Mouse (Mus musculus) 3134 (cell line): ENCODE measurements around the gene Vmn1r179.
"Not testable (repeated sequence)": the region's sequence is repeated elsewhere in the genome, so short reads cannot be mapped to it uniquely, and the experiment has no call there.

Experiments used
- DNase-seq: peaks from one replicate; pipeline ENCODE4 v3.0.0-alpha.2; 2011; ENCODE audit warnings: low spot score; ENCODE audit not compliant: insufficient read length; ENCODE audit errors: extremely low read depth

Gene Vmn1r179

DNA sequence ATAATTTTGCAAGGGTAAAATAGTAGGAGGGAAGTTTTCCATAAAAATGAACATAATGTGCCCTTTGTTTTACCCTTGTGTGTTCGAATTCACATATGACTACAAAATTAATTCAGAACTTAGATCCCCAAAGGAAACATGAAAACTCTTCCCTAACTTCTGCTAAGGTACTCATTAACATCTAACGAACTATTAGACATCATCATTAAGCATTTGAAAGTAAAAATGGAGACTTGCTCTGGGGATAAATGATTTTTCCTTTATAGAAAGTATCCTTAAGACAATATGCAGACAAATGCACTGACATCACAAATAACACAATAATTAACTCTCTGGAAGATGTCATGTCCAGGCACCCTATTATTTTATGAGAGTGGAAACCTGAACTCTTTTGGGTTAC is at the start of gene Vmn1r179:
Vmn1r179 (plus strand) TSS at position 301 of the 400 bp plus-strand sequence.
- DNase-seq, result no peak

GRCm38 (mm10) chr7:23891709-23892108 is 35.1 kb upstream of the Vmn1r179 start, which contains the start of gene Vmn1r178:
Gene Vmn1r178, plus strand, starts transcription at chr7:23892009.
- DNase-seq, result no peak

GRCm38 (mm10) chr7:23950332-23950731 is 23.6 kb downstream of the Vmn1r179 start, which contains the start of gene Vmn1r180:
Gene Vmn1r180, plus strand, starts transcription at chr7:23950632.
- no peak for DNase-seq

DNA sequence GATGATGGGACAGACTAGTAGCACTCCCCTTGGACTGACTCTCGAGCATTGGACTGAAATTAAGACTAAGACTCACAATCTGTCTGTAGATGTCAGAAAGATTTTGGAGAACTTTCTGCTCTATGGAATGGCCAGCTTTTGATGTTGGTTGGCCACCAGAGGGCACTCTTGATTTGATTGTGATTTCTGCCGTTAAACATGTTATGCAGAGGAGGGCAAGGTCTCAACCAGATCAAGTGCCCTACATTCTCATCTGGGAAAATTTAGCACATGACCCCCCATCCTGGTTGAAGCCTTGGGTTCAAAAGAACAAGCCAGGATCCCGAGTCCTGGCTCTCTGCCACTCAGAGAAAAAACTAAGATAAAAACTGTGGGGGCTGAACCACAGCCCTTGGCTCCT is 41.3 kb downstream of the Vmn1r179 start:
- DNase-seq, result not testable (repeated sequence)

DNA sequence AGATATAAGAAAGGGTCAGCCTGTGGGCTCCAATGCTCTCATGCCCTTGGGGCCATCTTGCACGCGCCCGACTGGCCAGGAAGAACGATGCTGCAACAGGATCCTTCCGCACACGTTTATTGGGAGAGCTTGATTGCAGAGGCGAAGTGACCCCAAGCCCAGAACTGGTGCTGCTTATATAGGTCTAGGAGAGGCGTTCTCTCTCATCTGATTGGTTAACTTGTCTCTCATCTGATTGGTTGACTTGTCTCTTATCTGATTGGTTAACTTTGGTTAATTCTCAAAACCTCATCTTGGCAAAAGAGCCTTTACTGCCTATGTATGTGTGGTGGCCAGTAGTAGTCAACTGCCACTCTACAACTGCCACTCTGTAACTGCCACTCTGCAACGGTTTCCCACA is 47.5 kb downstream of the Vmn1r179 start, which contains the start of gene Vmn1r181:
Vmn1r181 (plus strand) TSS at position 301 of the 400 bp plus-strand sequence.
- DNase-seq, result not testable (repeated sequence)
